Mouse (Mus musculus) ES-E14 (cell line): Measurements from ENCODE around the gene Rprd2.

Experiments used
- HCFC1 ChIP-seq: IDR thresholded peaks from 2 replicates; pipeline ENCODE4 v1.6.1; 2012; ENCODE audit warnings: low read length, inconsistent platforms, borderline replicate concordance; ENCODE audit not compliant: insufficient read depth
- MAFK ChIP-seq: IDR thresholded peaks from 2 replicates; pipeline ENCODE4 v1.6.1; 2014; ENCODE audit warnings: mild to moderate bottlenecking, low read depth, low read length, inconsistent platforms; ENCODE audit not compliant: insufficient read depth

- TF ChIP-seq MAFK (no peak), HCFC1 (no peak)
Observed at GRCm38 (mm10) chr3:95794299-95794698, 24.4 kb downstream of the Rprd2 start.
